Mouse (Mus musculus) liver, postnatal 0 days (tissue): ENCODE measurements around the gene Pld4. TPM values are rescaled to one million over a fixed set of nuclear protein-coding genes. Genes with fewer than 3 reads are reported as not detected.

Experiments
- ATAC-seq: fragments of 200-750 bp; cut with Nextera tagmentation; 2 replicates; pipeline ENCODE4 v1.8.0; 2017; ENCODE audit warnings: mild to moderate bottlenecking, moderate library complexity
- DNase-seq: peaks from one replicate; pipeline ENCODE4 v3.0.0-alpha.2; 2016
- H3K27ac ChIP-seq: fragments of 300-500 bp; sonication (generic); 2 replicates; pipeline ENCODE4 v1.5.1; 2014; ENCODE audit warnings: antibody characterized with exemption, moderate library complexity, mild to moderate bottlenecking, low read depth
- H3K27me3 ChIP-seq: fragments of 300-500 bp; sonication (generic); 2 replicates; pipeline ENCODE4 v1.6.1; 2014; ENCODE audit warnings: low read length, control low read depth, mixed read lengths; ENCODE audit not compliant: insufficient read depth
- H3K36me3 ChIP-seq: fragments of 300-500 bp; sonication (generic); replicated peaks from 2 replicates; pipeline ENCODE4 v1.6.1; 2014; ENCODE audit warnings: mild to moderate bottlenecking, control low read depth, low read length, moderate library complexity, mixed read lengths; ENCODE audit not compliant: insufficient read depth
- H3K4me1 ChIP-seq: fragments of 300-500 bp; sonication (generic); 2 replicates; pipeline ENCODE4 v1.6.1; 2014; ENCODE audit warnings: antibody characterized with exemption, mild to moderate bottlenecking, control low read depth; ENCODE audit not compliant: insufficient read depth
- H3K4me2 ChIP-seq: fragments of 300-500 bp; sonication (generic); 2 replicates; pipeline ENCODE4 v1.6.1; 2014; ENCODE audit warnings: low read depth, mild to moderate bottlenecking, low read length, moderate library complexity, mixed read lengths
- H3K4me3 ChIP-seq: fragments of 300-500 bp; sonication (generic); 2 replicates; pipeline ENCODE4 v1.5.1; 2014; ENCODE audit warnings: low read depth, low read length
- H3K9ac ChIP-seq: fragments of 300-500 bp; sonication (generic); replicated peaks from 2 replicates; pipeline ENCODE4 v1.6.1; 2014; ENCODE audit warnings: mild to moderate bottlenecking, moderate library complexity
- H3K9me3 ChIP-seq: fragments of 300-500 bp; sonication (generic); 2 replicates; pipeline ENCODE4 v1.6.1; 2016; ENCODE audit warnings: mild to moderate bottlenecking, control low read depth, low read length, mixed read lengths
- CTCF ChIP-seq: sonication (generic); IDR thresholded peaks from 2 replicates; pipeline ENCODE4 v1.5.1; 2016; ENCODE audit warnings: antibody characterized with exemption, low read depth
- EP300 ChIP-seq: IDR thresholded peaks from 2 replicates; pipeline ENCODE4 v1.6.1; 2016; ENCODE audit warnings: antibody characterized with exemption, low read depth, mild to moderate bottlenecking
- WGBS: fragments of 180-500 bp; shearing (Covaris S2); extraction: QIAGEN DNeasy Blood & Tissue Kit; methylation state at CpG from one replicate; pipeline ENCODE4 v1.1.7; 2014; ENCODE audit not compliant: insufficient replicate concordance; 5-methylcytosine and 5-hydroxymethylcytosine counted together
- polyA plus RNA-seq: library from polyadenylated mRNA; unstranded; fragments of >200 nt; fragmentation: Nextera tagmentation; extraction: Ambion mirVana; gene quantifications from 2 replicates; pipeline ENCODE4 v1.2.1, GENCODE M21; 2015

Pld4 gene
- polyA plus RNA-seq, 1 experiment from 2014 or later: 22.4 TPM

- no peaks in the 10 kb centered on the region for H3K4me1 ChIP-seq
- H3K27me3 ChIP-seq: no peaks in the 10 kb centered on the region
- H3K9me3 ChIP-seq: no peaks in the 10 kb centered on the region
- H3K36me3 ChIP-seq: no peaks in the 10 kb centered on the region
- WGBS: 63% methylated on average over 6 of the region's 6 CpGs
- no peak overlapping the region for H3K4me3 ChIP-seq
- no peak overlapping the region for H3K9ac ChIP-seq
- H3K4me2 ChIP-seq: no peak overlapping the region
- DNase-seq (no peak), ATAC-seq (no peak)
- TF ChIP-seq CTCF (no peak), EP300 (no peak)
- no peak overlapping the region for H3K27ac ChIP-seq
These were observed 13.6 kb downstream of the Pld4 start for GRCm38 (mm10) chr12:112774026-112774425.

DNA sequence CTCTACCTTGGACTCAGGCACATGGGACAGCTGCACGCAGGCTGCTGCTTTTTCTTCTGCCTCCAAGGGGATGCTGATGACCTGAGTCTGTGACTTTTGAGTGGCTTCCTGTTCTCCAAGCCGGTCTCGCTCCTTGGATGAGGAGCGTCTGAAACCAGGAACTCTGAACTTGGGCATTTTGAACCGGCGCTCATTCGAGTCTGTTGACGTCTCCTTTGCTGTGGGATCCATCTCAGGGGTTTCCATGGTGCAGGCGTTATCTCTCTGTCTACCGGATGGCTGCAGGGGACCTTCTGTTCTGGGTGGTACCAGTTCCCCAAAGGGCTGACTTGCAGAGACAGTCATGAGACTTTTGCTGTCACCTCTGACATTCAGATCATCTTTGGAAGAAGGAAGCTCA, 14.0 kb downstream of the Pld4 start:
- ATAC-seq: no peak
- no peak overlapping the region for H3K27ac ChIP-seq
- H3K9me3 ChIP-seq: no peaks in the 10 kb centered on the region
- H3K27me3 ChIP-seq: no peaks in the 10 kb centered on the region
- H3K36me3 ChIP-seq: no peaks in the 10 kb centered on the region
- no peaks in the 10 kb centered on the region for H3K4me1 ChIP-seq
- DNase-seq: no peak
- no peak overlapping the region for H3K9ac ChIP-seq
- H3K4me3 ChIP-seq: no peak overlapping the region
- no peak for TF ChIP-seq EP300
- no peak for TF ChIP-seq CTCF
- 77% methylated on average over 10 of the region's 10 CpGs for WGBS
- no peak overlapping the region for H3K4me2 ChIP-seq

- Histone ChIP-seq H3K9ac (no peak overlapping the region), H3K4me3 (no peak overlapping the region), H3K4me2 (no peak overlapping the region), H3K36me3 (no peaks in the 10 kb centered on the region), H3K4me1 (no peaks in the 10 kb centered on the region), H3K9me3 (no peaks in the 10 kb centered on the region), H3K27me3 (peaks cover 7% of the 10 kb centered on the region; the same call in 1 of the 2 replicates), H3K27ac (no peak overlapping the region)
- no peak for DNase-seq
- TF ChIP-seq EP300 (no peak), CTCF (no peak)
- WGBS: 67% methylated on average over 8 of the region's 8 CpGs
- ATAC-seq: no peak
These were observed 30.6 kb downstream of the Pld4 start for GRCm38 (mm10) chr12:112791026-112791425.

GRCm38 (mm10) chr12:112793601-112794355, 33.3 kb downstream of the Pld4 start:
- Histone ChIP-seq H3K4me1 (no peaks in the 10 kb centered on the region), H3K27ac (no peak overlapping the region)

DNA sequence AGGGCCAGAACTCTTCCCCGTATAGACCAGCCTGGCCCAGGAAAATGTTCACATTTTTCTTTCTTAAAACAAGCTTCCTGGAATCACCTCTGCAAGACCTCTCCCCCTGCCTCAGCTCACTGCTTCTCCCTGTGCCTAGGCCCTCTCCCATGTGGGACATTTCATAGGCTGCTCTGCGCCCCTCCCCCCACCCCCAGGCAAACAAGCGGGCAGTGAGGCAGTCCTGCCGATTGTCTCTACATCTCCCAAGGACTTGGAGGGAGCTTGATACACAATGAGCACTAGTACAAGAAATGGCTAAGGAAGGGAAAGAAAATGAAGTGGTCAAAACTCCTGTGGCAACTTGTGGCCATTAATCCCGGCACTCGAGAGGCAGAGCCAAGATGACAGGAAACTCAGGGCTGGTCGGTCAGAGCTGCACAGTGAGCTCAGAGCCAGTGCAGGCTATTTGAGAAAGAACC, 33.9 kb downstream of the Pld4 start:
- no peak overlapping the region for H3K4me2 ChIP-seq
- TF ChIP-seq CTCF (no peak), EP300 (no peak)

More at GRCm38 (mm10) chr12:112793601-112794355, 33.3 kb downstream of the Pld4 start:
- WGBS: 58% methylated on average over 13 of the region's 13 CpGs
- no peak overlapping the region for H3K9ac ChIP-seq
- peaks cover 16% of the 10 kb centered on the region; the same call in 1 of the 2 replicates for H3K27me3 ChIP-seq
- H3K4me2 ChIP-seq: no peak overlapping the region
- no peak overlapping the region for H3K4me3 ChIP-seq
- no peaks in the 10 kb centered on the region for H3K9me3 ChIP-seq
- no peak for DNase-seq
- TF ChIP-seq EP300: no peak
- TF ChIP-seq CTCF: no peak
- ATAC-seq: peak; percentile 30; the same call in 1 of the 2 replicates
- H3K36me3 ChIP-seq: no peaks in the 10 kb centered on the region

GRCm38 (mm10) chr12:112794998-112795397, 34.5 kb downstream of the Pld4 start:
- no peak overlapping the region for H3K4me2 ChIP-seq
- H3K4me3 ChIP-seq: no peak overlapping the region
- no peak for DNase-seq
- peaks cover 16% of the 10 kb centered on the region; the same call in 1 of the 2 replicates for H3K27me3 ChIP-seq
- no peak overlapping the region for H3K27ac ChIP-seq
- TF ChIP-seq CTCF (no peak), EP300 (no peak)
- ATAC-seq: no peak
- no peaks in the 10 kb centered on the region for H3K9me3 ChIP-seq
- 82% methylated on average over 5 of the region's 5 CpGs for WGBS
- H3K9ac ChIP-seq: no peak overlapping the region
- no peaks in the 10 kb centered on the region for H3K36me3 ChIP-seq
- H3K4me1 ChIP-seq: no peaks in the 10 kb centered on the region

More for the DNA sequence above, 33.9 kb downstream of the Pld4 start:
- Histone ChIP-seq H3K27me3 (peaks cover 16% of the 10 kb centered on the region; the same call in 1 of the 2 replicates), H3K4me1 (no peaks in the 10 kb centered on the region), H3K36me3 (no peaks in the 10 kb centered on the region), H3K9me3 (no peaks in the 10 kb centered on the region), H3K9ac (no peak overlapping the region), H3K27ac (no peak overlapping the region), H3K4me3 (no peak overlapping the region)
- 44% methylated on average over 7 of the region's 7 CpGs for WGBS
- DNase-seq: no peak
- ATAC-seq: no peak
